Mouse (Mus musculus) stomach, embryonic 15.5 days (tissue): Measurements from ENCODE around the gene Scube2. TPM values are rescaled to one million over a fixed set of nuclear protein-coding genes. Genes with fewer than 3 reads are reported as not detected.
A peak's percentile ranks its signal among the peaks of the same experiment; 100 is the strongest.

Experiments
- ATAC-seq: fragments of 200-750 bp; cut with Nextera tagmentation; 2 replicates; pipeline ENCODE4 v1.8.0; 2017; ENCODE audit warnings: low read depth, moderate number of reproducible peaks, moderate TSS enrichment; ENCODE audit not compliant: insufficient read depth, low FRiP score
- H3K27ac ChIP-seq: fragments of 300-500 bp; sonication (generic); 2 replicates; pipeline ENCODE4 v1.5.1; 2015; ENCODE audit warnings: mild to moderate bottlenecking, inconsistent platforms
- H3K27me3 ChIP-seq: fragments of 300-500 bp; sonication (generic); replicated peaks from 2 replicates; pipeline ENCODE4 v1.6.1; 2015; ENCODE audit warnings: inconsistent platforms
- H3K36me3 ChIP-seq: fragments of 300-500 bp; sonication (generic); 2 replicates; pipeline ENCODE4 v1.6.1; 2015; ENCODE audit warnings: inconsistent platforms
- H3K4me1 ChIP-seq: fragments of 300-500 bp; sonication (generic); 2 replicates; pipeline ENCODE4 v1.6.1; 2015; ENCODE audit warnings: inconsistent platforms
- H3K4me2 ChIP-seq: fragments of 300-500 bp; sonication (generic); 2 replicates; pipeline ENCODE4 v1.6.1; 2015; ENCODE audit warnings: mild to moderate bottlenecking, inconsistent platforms
- H3K4me3 ChIP-seq: fragments of 300-500 bp; sonication (generic); replicated peaks from 2 replicates; pipeline ENCODE4 v1.5.1; 2015; ENCODE audit warnings: inconsistent platforms
- H3K9ac ChIP-seq: fragments of 300-500 bp; sonication (generic); 2 replicates; pipeline ENCODE4 v1.6.1; 2015; ENCODE audit warnings: inconsistent platforms
- H3K9me3 ChIP-seq: fragments of 300-500 bp; sonication (generic); 2 replicates; pipeline ENCODE4 v1.6.1; 2016; ENCODE audit warnings: inconsistent platforms
- WGBS: fragments of 180-500 bp; shearing (Covaris S2); methylation state at CpG from one replicate; pipeline ENCODE4 v1.1.7; 2015; 5-methylcytosine and 5-hydroxymethylcytosine counted together
- polyA plus RNA-seq: library from polyadenylated mRNA; unstranded; fragments of >200 nt; fragmentation: Nextera tagmentation; extraction: Ambion mirVana; gene quantifications from 2 replicates; pipeline ENCODE4 v1.2.1, GENCODE M21; 2015

The Scube2 gene
- polyA plus RNA-seq, 1 experiment from 2014 or later = 1.5 TPM

DNA sequence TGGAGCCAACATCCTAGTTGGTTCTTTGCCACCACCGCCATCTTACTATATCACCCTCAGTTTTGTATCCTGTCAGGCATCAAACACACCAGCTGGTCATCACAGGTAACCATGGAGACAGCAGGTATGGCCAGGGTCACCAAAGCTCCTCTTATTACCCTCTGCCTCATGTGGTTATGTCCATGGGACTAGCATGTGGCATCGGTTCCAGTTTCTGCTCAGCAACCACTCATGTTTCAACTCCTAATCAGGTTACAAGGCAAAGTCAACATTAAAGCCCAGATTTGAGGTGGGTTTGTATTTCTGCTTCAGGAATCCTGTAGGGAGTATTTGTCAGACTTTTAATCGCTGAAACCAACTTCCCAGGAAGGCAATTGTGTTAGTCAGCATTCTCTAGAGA is 74.7 kb downstream of the Scube2 start:
- peak; percentile 18; the same call in 1 of the 2 replicates for ATAC-seq
- Histone ChIP-seq H3K9me3 (no peaks in the 10 kb centered on the region), H3K4me3 (no peak overlapping the region), H3K9ac (no peak overlapping the region), H3K36me3 (no peaks in the 10 kb centered on the region), H3K4me2 (no peak overlapping the region), H3K27ac (no peak overlapping the region), H3K27me3 (no peaks in the 10 kb centered on the region), H3K4me1 (no peaks in the 10 kb centered on the region)
- 73% methylated on average over 3 of the region's 3 CpGs for WGBS

GRCm38 (mm10) chr7:109787860-109788259 is 77.6 kb downstream of the Scube2 start:
- H3K4me3 ChIP-seq = no peak overlapping the region
- H3K4me2 ChIP-seq = no peak overlapping the region
- no peaks in the 10 kb centered on the region for H3K36me3 ChIP-seq
- no peaks in the 10 kb centered on the region for H3K9me3 ChIP-seq
- H3K9ac ChIP-seq = no peak overlapping the region
- no peaks in the 10 kb centered on the region for H3K27me3 ChIP-seq
- no peaks in the 10 kb centered on the region for H3K4me1 ChIP-seq
- WGBS = 68% methylated on average over 2 of the region's 2 CpGs
- H3K27ac ChIP-seq = no peak overlapping the region
- no peak for ATAC-seq

GRCm38 (mm10) chr7:109783281-109783680 is 82.2 kb downstream of the Scube2 start:
- Histone ChIP-seq H3K36me3 (no peaks in the 10 kb centered on the region), H3K4me3 (no peak overlapping the region), H3K4me1 (peaks cover 15% of the 10 kb centered on the region), H3K27ac (no peak overlapping the region), H3K4me2 (no peak overlapping the region), H3K27me3 (peaks cover 30% of the 10 kb centered on the region), H3K9me3 (no peaks in the 10 kb centered on the region), H3K9ac (no peak overlapping the region)
- 33% methylated on average over 7 of the region's 7 CpGs for WGBS
- no peak for ATAC-seq

- no peak within 1 kb of the TSS for H3K27ac ChIP-seq
- H3K4me3 ChIP-seq = peak within 1 kb of the TSS; percentile 47
- no peak within 1 kb of the TSS for H3K9ac ChIP-seq
- H3K9me3 ChIP-seq = no peaks in the 10 kb centered on the region
- H3K4me1 ChIP-seq = peaks cover 15% of the 10 kb centered on the region
- H3K36me3 ChIP-seq = no peaks in the 10 kb centered on the region
- WGBS = 2% methylated on average over 52 of the region's 52 CpGs
- peak; percentile 76 for ATAC-seq
- peak within 1 kb of the TSS; percentile 99 for H3K4me2 ChIP-seq
- peaks cover 30% of the 10 kb centered on the region for H3K27me3 ChIP-seq
These were observed 83.8 kb downstream of the Scube2 start, which contains the start of gene Nrip3 for GRCm38 (mm10) chr7:109781470-109782203. TSS of gene Nrip3 (minus strand) at chr7:109782025.

DNA sequence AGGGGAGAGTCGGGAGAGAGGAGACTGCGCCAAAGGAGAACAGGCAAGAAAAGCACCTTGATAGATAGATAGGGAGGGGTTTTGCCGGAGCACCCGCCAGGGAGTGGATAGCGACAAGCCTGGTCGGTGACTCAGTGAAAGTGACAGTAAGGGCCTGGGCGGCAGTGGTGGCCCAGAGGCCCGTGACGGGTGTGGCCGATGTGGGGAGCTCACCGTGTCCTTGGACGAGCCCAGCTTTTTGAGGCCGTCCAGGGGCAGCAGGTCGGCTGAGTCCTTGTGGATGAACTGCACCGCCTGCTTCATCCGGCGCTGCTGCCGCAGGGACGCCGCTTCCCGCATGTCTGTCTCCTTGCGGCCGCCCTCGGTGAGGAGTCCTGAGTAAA is 84.4 kb downstream of the Scube2 start:
- Histone ChIP-seq H3K27me3 (peaks cover 30% of the 10 kb centered on the region), H3K4me2 (peak overlapping the region; percentile 99), H3K4me1 (peaks cover 15% of the 10 kb centered on the region), H3K4me3 (peak overlapping the region; percentile 47), H3K36me3 (no peaks in the 10 kb centered on the region), H3K27ac (no peak overlapping the region), H3K9ac (no peak overlapping the region), H3K9me3 (no peaks in the 10 kb centered on the region)
- WGBS = 1% methylated on average over 24 of the region's 24 CpGs
- peak; percentile 57; the same call in 1 of the 2 replicates for ATAC-seq

- no peak overlapping the region for H3K27ac ChIP-seq
- ATAC-seq = no peak
- no peaks in the 10 kb centered on the region for H3K4me1 ChIP-seq
- no peaks in the 10 kb centered on the region for H3K9me3 ChIP-seq
- no peak overlapping the region for H3K9ac ChIP-seq
- H3K4me2 ChIP-seq = no peak overlapping the region
- no peak overlapping the region for H3K4me3 ChIP-seq
- H3K36me3 ChIP-seq = no peaks in the 10 kb centered on the region
- no peaks in the 10 kb centered on the region for H3K27me3 ChIP-seq
These were observed 93.2 kb downstream of the Scube2 start for GRCm38 (mm10) chr7:109772251-109772650.

DNA sequence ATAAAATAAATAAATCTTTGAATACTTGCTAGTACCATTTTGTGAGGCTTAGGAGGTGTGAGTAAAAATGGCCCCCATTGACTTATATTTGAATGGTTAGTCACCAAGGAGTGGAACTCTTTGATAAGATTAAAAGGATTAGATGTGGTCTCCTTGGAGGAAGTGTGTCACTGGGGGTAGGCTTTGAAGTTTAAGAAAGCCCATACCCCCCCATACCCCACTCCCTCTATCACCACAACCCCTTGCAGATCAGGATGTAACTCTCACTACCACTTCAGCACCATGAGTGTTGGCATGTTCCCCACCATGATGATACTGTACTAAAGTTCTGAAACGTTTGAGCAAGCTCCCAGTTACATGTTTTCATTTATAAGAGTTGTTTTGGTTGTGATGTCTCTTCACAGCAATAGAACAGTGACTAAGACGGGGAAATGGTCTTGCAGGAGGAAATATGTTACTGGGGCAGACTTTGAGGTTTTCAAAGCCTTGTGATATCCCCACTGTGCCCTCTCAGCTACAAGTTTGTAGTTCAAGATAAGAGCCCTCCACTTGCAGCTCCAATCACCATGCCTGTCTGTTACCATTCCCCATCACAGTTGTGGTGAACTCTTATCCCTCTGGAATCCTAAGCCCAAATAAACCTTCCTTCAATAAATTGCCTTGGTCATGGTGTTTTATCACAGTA is 96.6 kb downstream of the Scube2 start:
- no peaks in the 10 kb centered on the region for H3K36me3 ChIP-seq
- H3K9ac ChIP-seq = no peak overlapping the region
- 51% methylated on average over 2 of the region's 2 CpGs for WGBS
- ATAC-seq = no peak
- no peak overlapping the region for H3K4me3 ChIP-seq
- no peak overlapping the region for H3K27ac ChIP-seq
- no peaks in the 10 kb centered on the region for H3K4me1 ChIP-seq
- H3K9me3 ChIP-seq = no peaks in the 10 kb centered on the region
- no peaks in the 10 kb centered on the region for H3K27me3 ChIP-seq
- H3K4me2 ChIP-seq = no peak overlapping the region

- Histone ChIP-seq H3K4me2 (no peak overlapping the region), H3K4me3 (no peak overlapping the region), H3K4me1 (no peaks in the 10 kb centered on the region), H3K27me3 (no peaks in the 10 kb centered on the region), H3K36me3 (no peaks in the 10 kb centered on the region), H3K9me3 (no peaks in the 10 kb centered on the region), H3K27ac (no peak overlapping the region), H3K9ac (no peak overlapping the region)
- ATAC-seq = no peak
- 81% methylated on average over 7 of the region's 7 CpGs for WGBS
These were observed 97.7 kb downstream of the Scube2 start for GRCm38 (mm10) chr7:109767575-109768350.

- Histone ChIP-seq H3K4me1 (no peaks in the 10 kb centered on the region), H3K36me3 (no peaks in the 10 kb centered on the region), H3K4me3 (no peak overlapping the region), H3K27me3 (no peaks in the 10 kb centered on the region), H3K4me2 (no peak overlapping the region), H3K9ac (no peak overlapping the region), H3K27ac (no peak overlapping the region), H3K9me3 (no peaks in the 10 kb centered on the region)
- ATAC-seq = no peak
- WGBS = 73% methylated on average over 2 of the region's 2 CpGs
These were observed 101.5 kb downstream of the Scube2 start for GRCm38 (mm10) chr7:109764009-109764408.

DNA sequence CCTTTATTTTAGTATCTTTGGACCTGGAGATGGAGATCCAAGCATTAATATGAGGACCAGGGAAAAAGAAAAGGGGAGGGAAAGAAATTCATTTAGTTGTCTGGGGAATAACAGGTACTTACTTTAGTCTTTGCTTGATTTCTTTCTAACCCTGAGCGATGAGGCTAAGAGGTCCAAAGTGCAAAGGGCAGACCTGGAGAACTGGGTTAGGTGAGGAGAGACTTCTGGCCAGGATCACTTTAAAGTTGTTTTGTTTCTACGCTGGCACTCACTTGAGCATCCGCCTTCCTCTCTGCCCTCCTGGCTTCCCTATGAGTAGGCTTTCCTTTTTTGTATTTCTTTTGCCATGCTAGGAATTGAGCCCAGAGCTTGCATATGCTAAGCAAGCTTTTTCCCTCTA is 109.2 kb downstream of the Scube2 start:
- no peaks in the 10 kb centered on the region for H3K9me3 ChIP-seq
- no peak overlapping the region for H3K4me2 ChIP-seq
- ATAC-seq = no peak
- H3K36me3 ChIP-seq = no peaks in the 10 kb centered on the region
- H3K9ac ChIP-seq = no peak overlapping the region
- H3K4me3 ChIP-seq = no peak overlapping the region
- 88% methylated on average over 3 of the region's 3 CpGs for WGBS
- no peaks in the 10 kb centered on the region for H3K27me3 ChIP-seq
- no peak overlapping the region for H3K27ac ChIP-seq
- H3K4me1 ChIP-seq = peaks cover 5% of the 10 kb centered on the region

- 87% methylated on average over 8 of the region's 8 CpGs for WGBS
- H3K36me3 ChIP-seq = peaks cover 5% of the 10 kb centered on the region
- H3K9ac ChIP-seq = no peak overlapping the region
- no peak overlapping the region for H3K27ac ChIP-seq
- H3K27me3 ChIP-seq = no peaks in the 10 kb centered on the region
- H3K9me3 ChIP-seq = no peaks in the 10 kb centered on the region
- no peak overlapping the region for H3K4me3 ChIP-seq
- no peak for ATAC-seq
- no peak overlapping the region for H3K4me2 ChIP-seq
- H3K4me1 ChIP-seq = peaks cover 5% of the 10 kb centered on the region
These were observed 111.4 kb downstream of the Scube2 start for GRCm38 (mm10) chr7:109754034-109754433.
